Mouse (Mus musculus) 416B (cell line): ENCODE measurements around the gene Clca2.

Experiments used
- DNase-seq: peaks from one replicate; pipeline ENCODE4 v3.0.0; 2011; ENCODE audit warnings: low read depth

The Clca2 gene

GRCm38 (mm10) chr3:145099291-145099690, at the start of gene Clca2:
Gene Clca2 (minus strand): TSS chr3:145099443.
- no peak for DNase-seq

GRCm38 (mm10) chr3:145147952-145148351, 48.7 kb upstream of the Clca2 start:
- DNase-seq: no peak

GRCm38 (mm10) chr3:145147483-145147882, 48.2 kb upstream of the Clca2 start:
- DNase-seq: no peak

- no peak for DNase-seq
These were observed 47.6 kb upstream of the Clca2 start for GRCm38 (mm10) chr3:145146871-145147270.

GRCm38 (mm10) chr3:145143856-145144255, 44.6 kb upstream of the Clca2 start:
- no peak for DNase-seq

GRCm38 (mm10) chr3:145142925-145143324, 43.7 kb upstream of the Clca2 start:
- no peak for DNase-seq

- no peak for DNase-seq
These were observed 41.0 kb upstream of the Clca2 start for GRCm38 (mm10) chr3:145140236-145140635.

GRCm38 (mm10) chr3:145131210-145131868, 32.1 kb upstream of the Clca2 start:
- peak; percentile 70 for DNase-seq

GRCm38 (mm10) chr3:145129356-145129755, 30.1 kb upstream of the Clca2 start:
- DNase-seq: no peak

- DNase-seq: no peak
These were observed 27.4 kb upstream of the Clca2 start for GRCm38 (mm10) chr3:145126618-145127017.

- DNase-seq: peak; percentile 17
These were observed 20.2 kb upstream of the Clca2 start for GRCm38 (mm10) chr3:145119425-145119824.

GRCm38 (mm10) chr3:145119002-145119358, 19.7 kb upstream of the Clca2 start:
- no peak for DNase-seq

- DNase-seq: peak; percentile 96
These were observed 19.2 kb upstream of the Clca2 start, which contains the start of gene Odf2l for GRCm38 (mm10) chr3:145118254-145119001. Gene Odf2l (plus strand): TSS chr3:145118588.

- no peak for DNase-seq
These were observed 18.4 kb upstream of the Clca2 start for GRCm38 (mm10) chr3:145117637-145118036.

- DNase-seq: no peak
These were observed 15.9 kb upstream of the Clca2 start for GRCm38 (mm10) chr3:145115169-145115568.

GRCm38 (mm10) chr3:145105773-145106504, 6.7 kb upstream of the Clca2 start:
- DNase-seq: peak; percentile 58

GRCm38 (mm10) chr3:145105076-145105772, 6.0 kb upstream of the Clca2 start:
- peak; percentile 84 for DNase-seq

- DNase-seq: peak; percentile 29
These were observed 4.5 kb upstream of the Clca2 start for GRCm38 (mm10) chr3:145103770-145104169.

GRCm38 (mm10) chr3:145103321-145103720, 4.1 kb upstream of the Clca2 start:
- DNase-seq: no peak

GRCm38 (mm10) chr3:145101891-145102555, 2.8 kb upstream of the Clca2 start:
- DNase-seq: no peak

- no peak for DNase-seq
These were observed 11.2 kb downstream of the Clca2 start for GRCm38 (mm10) chr3:145087857-145088598.
